Mouse (Mus musculus) retina, postnatal 1 day (tissue): ENCODE measurements around the gene Mrpl12.
"Not testable (repeated sequence)": the region's sequence is repeated elsewhere in the genome, so short reads cannot be mapped to it uniquely, and the experiment has no call there.

Experiments
- DNase-seq: peaks from one replicate; pipeline ENCODE4 v3.0.0-alpha.2; 2012

Gene Mrpl12

GRCm38 (mm10) chr11:120510375-120511030, 26.1 kb downstream of the Mrpl12 start:
- DNase-seq = peak; percentile 73

GRCm38 (mm10) chr11:120512790-120513453, 28.5 kb downstream of the Mrpl12 start:
- DNase-seq = no peak

GRCm38 (mm10) chr11:120514262-120514661, 29.8 kb downstream of the Mrpl12 start:
- DNase-seq = not testable (repeated sequence)

- peak; percentile 86 for DNase-seq
Measured at GRCm38 (mm10) chr11:120515611-120516010, 31.2 kb downstream of the Mrpl12 start.

GRCm38 (mm10) chr11:120517147-120517546, 32.7 kb downstream of the Mrpl12 start:
- DNase-seq = no peak

- DNase-seq = no peak
Measured at GRCm38 (mm10) chr11:120518027-120518426, 33.6 kb downstream of the Mrpl12 start.

- no peak for DNase-seq
Measured at GRCm38 (mm10) chr11:120518558-120518957, 34.1 kb downstream of the Mrpl12 start.

GRCm38 (mm10) chr11:120519738-120520137, 35.3 kb downstream of the Mrpl12 start:
- DNase-seq = peak; percentile 72

GRCm38 (mm10) chr11:120520498-120520897, 36.1 kb downstream of the Mrpl12 start:
- DNase-seq = no peak

GRCm38 (mm10) chr11:120520967-120521540, 36.6 kb downstream of the Mrpl12 start:
- DNase-seq = no peak

GRCm38 (mm10) chr11:120522581-120522980, 38.2 kb downstream of the Mrpl12 start:
- DNase-seq = no peak

- no peak for DNase-seq
Measured at GRCm38 (mm10) chr11:120525959-120526358, 41.5 kb downstream of the Mrpl12 start.

GRCm38 (mm10) chr11:120527690-120528354, 43.4 kb downstream of the Mrpl12 start:
- no peak for DNase-seq

GRCm38 (mm10) chr11:120528903-120529302, 44.5 kb downstream of the Mrpl12 start:
- no peak for DNase-seq

GRCm38 (mm10) chr11:120530085-120530964, 45.9 kb downstream of the Mrpl12 start, which contains the start of gene Gcgr:
TSS of gene Gcgr (plus strand) at chr11:120530699.
- DNase-seq = peak; percentile 55

GRCm38 (mm10) chr11:120531646-120532045, 47.2 kb downstream of the Mrpl12 start:
- DNase-seq = no peak

GRCm38 (mm10) chr11:120534093-120534492, 49.7 kb downstream of the Mrpl12 start:
- DNase-seq = no peak

- DNase-seq = no peak
Measured at GRCm38 (mm10) chr11:120535145-120535544, 50.7 kb downstream of the Mrpl12 start.

GRCm38 (mm10) chr11:120535804-120536203, 51.4 kb downstream of the Mrpl12 start:
- no peak for DNase-seq

- no peak for DNase-seq
Measured at GRCm38 (mm10) chr11:120538485-120538884, 54.1 kb downstream of the Mrpl12 start.
